ENCODE assay signal across 14 mouse cellular contexts in genomic region chr19:8996601-8997000, GRCm38 (mm10). TPM values are rescaled to one million over a fixed set of nuclear protein-coding genes. Genes with fewer than 3 reads are reported as not detected.
A peak's percentile ranks its signal among the peaks of the same experiment; 100 is the strongest.
DNase-seq lines count a peak whose midpoint lies in the region; ATAC-seq and TF ChIP-seq lines count a peak whose summit lies in the region.
"Had no signal": no experiment of that assay in that cellular context is flagged by ENCODE, and none has a peak within 500 bp of the region (broad histone marks: within the 10 kb centered on the region; RNA-seq: fewer than 3 reads in every experiment).

No protein-coding gene starts in this region.

- no peak for TF ChIP-seq CTCF in heart, postnatal 0 days (IDR thresholded peaks at IDR 0.05; ENCODE audit: low read depth)
- TF ChIP-seq CTCF in ES-Bruce4 (IDR thresholded peaks at IDR 0.05; ENCODE audit: low read depth, low read length): peak; percentile 4

- WGBS in heart, postnatal 0 days: 90% methylated on average over 6 of the region's 6 CpGs
- WGBS in embryonic facial prominence, embryonic 15.5 days: 71% methylated on average over 6 of the region's 6 CpGs
- 87% methylated on average over 6 of the region's 6 CpGs for WGBS in stomach, embryonic 16.5 days
- WGBS in forebrain, embryonic 13.5 days: 92% methylated on average over 6 of the region's 6 CpGs

- peaks cover 73% of the 10 kb centered on the region for H3K4me1 ChIP-seq in heart, postnatal 0 days (ENCODE audit: control insufficient read depth, insufficient read depth)
- peaks cover 8% of the 10 kb centered on the region for H3K4me1 ChIP-seq in ES-Bruce4 (ENCODE audit: control insufficient read depth, insufficient read depth, low read length)
- H3K4me1 ChIP-seq in embryonic facial prominence, embryonic 15.5 days: peaks cover 79% of the 10 kb centered on the region
- peaks cover 65% of the 10 kb centered on the region for H3K4me1 ChIP-seq in stomach, embryonic 16.5 days (ENCODE audit: control insufficient read depth, insufficient read depth, low read length)
- peaks cover 4% of the 10 kb centered on the region for H3K4me1 ChIP-seq in forebrain, embryonic 13.5 days

- TF ChIP-seq POLR2A in ES-Bruce4 (IDR thresholded peaks at IDR 0.05; ENCODE audit: insufficient read depth, low read length): no peak

- H3K36me3 ChIP-seq in heart, postnatal 0 days (replicated peaks; ENCODE audit: control insufficient read depth, insufficient read depth, low read length): peaks cover 31% of the 10 kb centered on the region
- peaks cover 9% of the 10 kb centered on the region for H3K36me3 ChIP-seq in ES-Bruce4 (ENCODE audit: control insufficient read depth, insufficient read depth, low read length, poor library complexity, severe bottlenecking)
- H3K36me3 ChIP-seq in embryonic facial prominence, embryonic 15.5 days: peaks cover 22% of the 10 kb centered on the region
- peaks cover 8% of the 10 kb centered on the region for H3K36me3 ChIP-seq in stomach, embryonic 16.5 days (ENCODE audit: control insufficient read depth, insufficient read depth, low read length)
- H3K36me3 ChIP-seq in forebrain, embryonic 13.5 days (ENCODE audit: poor library complexity, severe bottlenecking): no peaks in the 10 kb centered on the region
- H3K36me3 ChIP-seq: forebrain, embryonic 12.5 days had no signal

- no peak overlapping the region for H3K9ac ChIP-seq in heart, postnatal 0 days (replicated peaks; ENCODE audit: low read depth, low read length)
- no peak overlapping the region for H3K9ac ChIP-seq in ES-Bruce4 (ENCODE audit: low read depth, poor library complexity, severe bottlenecking)
- H3K9ac ChIP-seq in embryonic facial prominence, embryonic 15.5 days: no peak overlapping the region
- H3K9ac ChIP-seq in stomach, embryonic 16.5 days (ENCODE audit: low read length): no peak overlapping the region
- no peak overlapping the region for H3K9ac ChIP-seq in forebrain, embryonic 13.5 days
- H3K9ac ChIP-seq: forebrain, embryonic 12.5 days; hindbrain, embryonic 14.5 days had no signal

- H3K27me3 ChIP-seq in heart, postnatal 0 days (ENCODE audit: control insufficient read depth, insufficient read depth, low read length): no peaks in the 10 kb centered on the region
- H3K27me3 ChIP-seq in ES-Bruce4 (ENCODE audit: control insufficient read depth, insufficient read depth, low read length, poor library complexity, severe bottlenecking): no peaks in the 10 kb centered on the region
- H3K27me3 ChIP-seq in embryonic facial prominence, embryonic 15.5 days: no peaks in the 10 kb centered on the region
- H3K27me3 ChIP-seq in stomach, embryonic 16.5 days (ENCODE audit: control insufficient read depth, insufficient read depth, low read length): no peaks in the 10 kb centered on the region
- 0 out of 2 replicates have a peak, but pooled peaks cover 1% of the 10 kb centered on the region for H3K27me3 ChIP-seq in forebrain, embryonic 13.5 days

- H3K4me2 ChIP-seq in heart, postnatal 0 days (ENCODE audit: low read depth, low read length): no peak overlapping the region
- H3K4me2 ChIP-seq in embryonic facial prominence, embryonic 15.5 days (replicated peaks): no peak overlapping the region
- no peak overlapping the region for H3K4me2 ChIP-seq in stomach, embryonic 16.5 days (ENCODE audit: low read depth, low read length)
- H3K4me2 ChIP-seq in forebrain, embryonic 13.5 days: no peak overlapping the region
- H3K4me2 ChIP-seq: forebrain, embryonic 12.5 days; hindbrain, embryonic 14.5 days had no signal

- ATAC-seq in heart, postnatal 0 days (ENCODE audit: insufficient read depth, low read depth): no peak
- no peak for ATAC-seq in embryonic facial prominence, embryonic 15.5 days (ENCODE audit: insufficient number of reproducible peaks, low FRiP score, low TSS enrichment, low read depth)
- no peak for ATAC-seq in stomach, embryonic 16.5 days (ENCODE audit: insufficient read depth, low FRiP score)
- ATAC-seq in forebrain, embryonic 13.5 days: no peak

- no peak overlapping the region for H3K4me3 ChIP-seq in heart, postnatal 0 days (ENCODE audit: low read depth, low read length)
- no peak overlapping the region for H3K4me3 ChIP-seq in ES-Bruce4 (ENCODE audit: low read depth, low read length)
- no peak overlapping the region for H3K4me3 ChIP-seq in embryonic facial prominence, embryonic 15.5 days (replicated peaks)
- H3K4me3 ChIP-seq in stomach, embryonic 16.5 days (replicated peaks; ENCODE audit: low read length): no peak overlapping the region
- no peak overlapping the region for H3K4me3 ChIP-seq in forebrain, embryonic 13.5 days
- H3K4me3 ChIP-seq: forebrain, embryonic 12.5 days; left cerebral cortex, adult 2 months had no signal

- no peak for DNase-seq in heart, postnatal 0 days (ENCODE audit: low spot score)
- DNase-seq in heart, adult 11 months: no peak
- DNase-seq in layer of hippocampus, postnatal 25 days (ENCODE audit: extremely low spot score in 1 of 2, low spot score in 1 of 2): no peak
- DNase-seq: cerebellum, adult 18-20 months; gastrocnemius, postnatal 10 days; kidney, adult 8-10 months; thymus, adult 18-20 months had no signal

- no peaks in the 10 kb centered on the region for H3K9me3 ChIP-seq in heart, postnatal 0 days (replicated peaks; ENCODE audit: control insufficient read depth, low read length)
- no peaks in the 10 kb centered on the region for H3K9me3 ChIP-seq in ES-Bruce4 (replicated peaks; ENCODE audit: control insufficient read depth, insufficient read depth, low read length, poor library complexity, severe bottlenecking)
- no peaks in the 10 kb centered on the region for H3K9me3 ChIP-seq in embryonic facial prominence, embryonic 15.5 days (replicated peaks)
- no peaks in the 10 kb centered on the region for H3K9me3 ChIP-seq in stomach, embryonic 16.5 days (replicated peaks; ENCODE audit: control insufficient read depth, low read length)
- no peaks in the 10 kb centered on the region for H3K9me3 ChIP-seq in forebrain, embryonic 13.5 days (replicated peaks)
- H3K9me3 ChIP-seq: forebrain, embryonic 12.5 days had no signal

- H3K27ac ChIP-seq in heart, postnatal 0 days (ENCODE audit: low read depth): peak overlapping the region; percentile 68; the same call in 1 of the 2 replicates
- H3K27ac ChIP-seq in ES-Bruce4 (ENCODE audit: insufficient read depth, low read length): no peak overlapping the region
- peak overlapping the region; percentile 82 for H3K27ac ChIP-seq in embryonic facial prominence, embryonic 15.5 days (replicated peaks)
- H3K27ac ChIP-seq in stomach, embryonic 16.5 days (ENCODE audit: low read length): peak overlapping the region; percentile 91
- H3K27ac ChIP-seq in forebrain, embryonic 13.5 days: no peak overlapping the region
- H3K27ac ChIP-seq: forebrain, embryonic 12.5 days; hindbrain, embryonic 14.5 days had no signal

- no peak for TF ChIP-seq EP300 in heart, postnatal 0 days (IDR thresholded peaks at IDR 0.05; ENCODE audit: low read depth)
- no peak for TF ChIP-seq EP300 in ES-Bruce4 (IDR thresholded peaks at IDR 0.05; ENCODE audit: insufficient read depth, low read depth, low read length)

RNA-seq across cellular contexts. Expression of gene Ahnak, which starts 7.5 kb away (rescaled TPM):
- total RNA-seq in heart, postnatal 0 days (2014; rRNA removed; ENCODE audit: low replicate concordance): 122 and 135 TPM in 2 replicates
- 56.8 and 59.1 TPM in 2 replicates for polyA plus RNA-seq in heart, postnatal 0 days (2015; fragmentation: Nextera tagmentation; extraction: Ambion mirVana)
- 162 and 163 TPM in 2 replicates for polyA plus RNA-seq in ES-Bruce4 (2011; ENCODE audit: insufficient read depth, insufficient read length, low read depth, missing spikeins)
- polyA plus RNA-seq in embryonic facial prominence, embryonic 15.5 days (2015; fragmentation: Nextera tagmentation; extraction: Ambion mirVana): 71.9 and 92.4 TPM in 2 replicates
- 46.4 and 48.3 TPM in 2 replicates for polyA plus RNA-seq in stomach, embryonic 16.5 days (2015; fragmentation: Nextera tagmentation; extraction: Ambion mirVana)
- 10 to 100 TPM; 14.7 to 15.7 TPM for total RNA-seq in layer of hippocampus, postnatal 25 days (2021)
- 2.8 and 3.0 TPM in 2 replicates for polyA plus RNA-seq in forebrain, embryonic 13.5 days (2015; fragmentation: Nextera tagmentation; extraction: Ambion mirVana)

RNA-seq across cellular contexts. Expression of gene Eef1g, which starts 29.8 kb away (rescaled TPM):
- total RNA-seq in heart, postnatal 0 days (2014; rRNA removed; ENCODE audit: low replicate concordance): 407 and 439 TPM in 2 replicates
- 172 and 173 TPM in 2 replicates for polyA plus RNA-seq in heart, postnatal 0 days (2015; fragmentation: Nextera tagmentation; extraction: Ambion mirVana)
- polyA plus RNA-seq in ES-Bruce4 (2011; ENCODE audit: insufficient read depth, insufficient read length, low read depth, missing spikeins): 1,175 and 1,274 TPM in 2 replicates
- polyA plus RNA-seq in embryonic facial prominence, embryonic 15.5 days (2015; fragmentation: Nextera tagmentation; extraction: Ambion mirVana): 443 and 458 TPM in 2 replicates
- 401 and 441 TPM in 2 replicates for polyA plus RNA-seq in stomach, embryonic 16.5 days (2015; fragmentation: Nextera tagmentation; extraction: Ambion mirVana)
- total RNA-seq in layer of hippocampus, postnatal 25 days (2021): 100 to 1,000 TPM; 215 to 256 TPM
- polyA plus RNA-seq in forebrain, embryonic 13.5 days (2015; fragmentation: Nextera tagmentation; extraction: Ambion mirVana): 369 and 373 TPM in 2 replicates

RNA-seq across cellular contexts. Expression of gene Tut1, which starts 43.0 kb away (rescaled TPM):
- 9.8 and 18.0 TPM in 2 replicates for total RNA-seq in heart, postnatal 0 days (2014; rRNA removed; ENCODE audit: low replicate concordance)
- 8.2 and 10.4 TPM in 2 replicates for polyA plus RNA-seq in heart, postnatal 0 days (2015; fragmentation: Nextera tagmentation; extraction: Ambion mirVana)
- 26.4 and 30.1 TPM in 2 replicates for polyA plus RNA-seq in ES-Bruce4 (2011; ENCODE audit: insufficient read depth, insufficient read length, low read depth, missing spikeins)
- 31.0 and 32.8 TPM in 2 replicates for polyA plus RNA-seq in embryonic facial prominence, embryonic 15.5 days (2015; fragmentation: Nextera tagmentation; extraction: Ambion mirVana)
- polyA plus RNA-seq in stomach, embryonic 16.5 days (2015; fragmentation: Nextera tagmentation; extraction: Ambion mirVana): 30.0 and 34.9 TPM in 2 replicates
- 10 to 100 TPM; 19.4 to 20.1 TPM for total RNA-seq in layer of hippocampus, postnatal 25 days (2021)
- 35.3 and 36.7 TPM in 2 replicates for polyA plus RNA-seq in forebrain, embryonic 13.5 days (2015; fragmentation: Nextera tagmentation; extraction: Ambion mirVana)

RNA-seq across cellular contexts. Expression of gene Mta2, which starts 54.9 kb away (rescaled TPM):
- 55.1 and 57.9 TPM in 2 replicates for total RNA-seq in heart, postnatal 0 days (2014; rRNA removed; ENCODE audit: low replicate concordance)
- polyA plus RNA-seq in heart, postnatal 0 days (2015; fragmentation: Nextera tagmentation; extraction: Ambion mirVana): 47.6 and 51.5 TPM in 2 replicates
- 106 and 108 TPM in 2 replicates for polyA plus RNA-seq in ES-Bruce4 (2011; ENCODE audit: insufficient read depth, insufficient read length, low read depth, missing spikeins)
- 155 and 156 TPM in 2 replicates for polyA plus RNA-seq in embryonic facial prominence, embryonic 15.5 days (2015; fragmentation: Nextera tagmentation; extraction: Ambion mirVana)
- polyA plus RNA-seq in stomach, embryonic 16.5 days (2015; fragmentation: Nextera tagmentation; extraction: Ambion mirVana): 142 and 149 TPM in 2 replicates
- total RNA-seq in layer of hippocampus, postnatal 25 days (2021): 10 to 100 TPM; 51.2 to 58.4 TPM
- polyA plus RNA-seq in forebrain, embryonic 13.5 days (2015; fragmentation: Nextera tagmentation; extraction: Ambion mirVana): 178 and 180 TPM in 2 replicates

Comparison
In these comparisons a context has a peak if more than half of its experiments do, and no peak if none do; other contexts are left out.
1. H3K27ac ChIP-seq: peak in heart, postnatal 0 days (single experiment), embryonic facial prominence, embryonic 15.5 days (single experiment) and stomach, embryonic 16.5 days (single experiment); none in ES-Bruce4 (single experiment) and forebrain, embryonic 13.5 days (single experiment).
2. RNA of gene Ahnak, which starts 7.5 kb away (polyA plus RNA-seq): 162 to 163 TPM in ES-Bruce4, 71.9 to 92.4 TPM in embryonic facial prominence, embryonic 15.5 days, 56.8 to 59.1 TPM in heart, postnatal 0 days and 46.4 to 48.3 TPM in stomach, embryonic 16.5 days; 2.8 to 3.0 TPM in forebrain, embryonic 13.5 days; every median in the first group is over 10 times any median in the second.